Mouse (Mus musculus): Measurements from ENCODE around the gene Tcl1b3. TPM values are rescaled to one million over a fixed set of nuclear protein-coding genes. Genes with fewer than 3 reads are reported as not detected.

Tcl1b3 gene
- polyA plus RNA-seq, 1 experiment from 2014 or later, result not detected

- H3K9me3 ChIP-seq (replicated peaks), result no peaks in the 10 kb centered on the region
- H3K9ac ChIP-seq, result no peak overlapping the region
- WGBS, result 60% methylated on average over 3 of the region's 3 CpGs
- no peaks in the 10 kb centered on the region for H3K4me1 ChIP-seq (replicated peaks)
- H3K27ac ChIP-seq (ENCODE audit: poor library complexity, severe bottlenecking), result no peak overlapping the region
- no peak overlapping the region for H3K4me3 ChIP-seq
- ATAC-seq (ENCODE audit: insufficient number of reproducible peaks, low FRiP score), result no peak
- no peaks in the 10 kb centered on the region for H3K27me3 ChIP-seq (replicated peaks)
- no peaks in the 10 kb centered on the region for H3K36me3 ChIP-seq
- H3K4me2 ChIP-seq, result no peak overlapping the region
Observed at GRCm38 (mm10) chr12:105235091-105235490, 44.2 kb downstream of the Tcl1b3 start.

GRCm38 (mm10) chr12:105239060-105239459 is 48.2 kb downstream of the Tcl1b3 start:
- no peaks in the 10 kb centered on the region for H3K4me1 ChIP-seq (replicated peaks)

More at GRCm38 (mm10) chr12:105239060-105239459, 48.2 kb downstream of the Tcl1b3 start:
- H3K4me3 ChIP-seq, result no peak overlapping the region
- ATAC-seq (ENCODE audit: insufficient number of reproducible peaks, low FRiP score), result no peak
- no peak overlapping the region for H3K9ac ChIP-seq
- no peak overlapping the region for H3K27ac ChIP-seq (ENCODE audit: poor library complexity, severe bottlenecking)
- H3K9me3 ChIP-seq (replicated peaks), result no peaks in the 10 kb centered on the region
- WGBS, result 86% methylated on average over 9 of the region's 9 CpGs
- H3K36me3 ChIP-seq, result no peaks in the 10 kb centered on the region
- no peak overlapping the region for H3K4me2 ChIP-seq
- H3K27me3 ChIP-seq (replicated peaks), result no peaks in the 10 kb centered on the region

Other genes starting within 250 kb of the Tcl1b3 start
- 0.19 and 0.32 TPM in 2 replicates for gene Syne3, start 181.2 kb upstream of the Tcl1b3 start, polyA plus RNA-seq (2016; fragmentation: Nextera tagmentation; extraction: Ambion mirVana)
- gene Glrx5, start 158.4 kb upstream of the Tcl1b3 start, polyA plus RNA-seq (2016; fragmentation: Nextera tagmentation; extraction: Ambion mirVana), result 203 and 206 TPM in 2 replicates
- not detected in 2 replicates for gene Tcl1b2, start 45.0 kb upstream of the Tcl1b3 start, polyA plus RNA-seq (2016; fragmentation: Nextera tagmentation; extraction: Ambion mirVana)
- gene Tcl1b1, start 31.4 kb upstream of the Tcl1b3 start, polyA plus RNA-seq (2016; fragmentation: Nextera tagmentation; extraction: Ambion mirVana), result not detected in 2 replicates
- not detected in 2 replicates for gene Tcl1b5, start 14.7 kb upstream of the Tcl1b3 start, polyA plus RNA-seq (2016; fragmentation: Nextera tagmentation; extraction: Ambion mirVana)
- gene Tcl1b4, start 10.9 kb downstream of the Tcl1b3 start, polyA plus RNA-seq (2016; fragmentation: Nextera tagmentation; extraction: Ambion mirVana), result not detected in 2 replicates
- not detected in 2 replicates for gene Tcl1, start 31.8 kb downstream of the Tcl1b3 start, polyA plus RNA-seq (2016; fragmentation: Nextera tagmentation; extraction: Ambion mirVana)
- 0.10 and 0.15 TPM in 2 replicates for gene Tunar, start 142.8 kb downstream of the Tcl1b3 start, polyA plus RNA-seq (2016; fragmentation: Nextera tagmentation; extraction: Ambion mirVana)